Mouse (Mus musculus) limb, embryonic 11.5 days (tissue): ENCODE results near the gene Ptprg. TPM values are rescaled to one million over a fixed set of nuclear protein-coding genes. Genes with fewer than 3 reads are reported as not detected.
A peak's percentile ranks its signal among the peaks of the same experiment; 100 is the strongest.

Source experiments
- ATAC-seq: fragments of 200-750 bp; cut with Nextera tagmentation; 2 replicates; pipeline ENCODE4 v1.8.0; 2017; ENCODE audit warnings: low read depth; ENCODE audit not compliant: insufficient number of reproducible peaks, low FRiP score, low TSS enrichment
- DNase-seq: peaks from one replicate; pipeline ENCODE4 v3.0.0-alpha.2; 2015; ENCODE audit warnings: low spot score
- H3K27ac ChIP-seq: fragments of 300-500 bp; sonication (generic); replicated peaks from 2 replicates; pipeline ENCODE4 v1.5.1; 2014; ENCODE audit warnings: low read depth, mild to moderate bottlenecking, low read length
- H3K27me3 ChIP-seq: fragments of 300-500 bp; sonication (generic); 2 replicates; pipeline ENCODE4 v1.6.1; 2014; ENCODE audit warnings: mild to moderate bottlenecking, low read length, mixed read lengths; ENCODE audit not compliant: control insufficient read depth, insufficient read depth
- H3K36me3 ChIP-seq: fragments of 300-500 bp; sonication (generic); 2 replicates; pipeline ENCODE4 v1.6.1; 2014; ENCODE audit warnings: mild to moderate bottlenecking, low read length, moderate library complexity, mixed read lengths; ENCODE audit not compliant: control insufficient read depth, insufficient read depth
- H3K4me1 ChIP-seq: fragments of 300-500 bp; sonication (generic); 2 replicates; pipeline ENCODE4 v1.6.1; 2014; ENCODE audit warnings: low read length, mixed read lengths; ENCODE audit not compliant: control insufficient read depth, insufficient read depth
- H3K4me2 ChIP-seq: fragments of 300-500 bp; sonication (generic); 2 replicates; pipeline ENCODE4 v1.6.1; 2014; ENCODE audit warnings: low read depth, mild to moderate bottlenecking, moderate library complexity; ENCODE audit not compliant: severe bottlenecking
- H3K4me3 ChIP-seq: fragments of 300-500 bp; sonication (generic); 2 replicates; pipeline ENCODE4 v1.5.1; 2014; ENCODE audit warnings: low read depth, low read length
- H3K9ac ChIP-seq: fragments of 300-500 bp; sonication (generic); 2 replicates; pipeline ENCODE4 v1.6.1; 2014; ENCODE audit warnings: mild to moderate bottlenecking, low read length
- H3K9me3 ChIP-seq: fragments of 300-500 bp; sonication (generic); 2 replicates; pipeline ENCODE4 v1.6.1; 2016; ENCODE audit warnings: low read length; ENCODE audit not compliant: control insufficient read depth
- WGBS: fragments of 180-500 bp; shearing (Covaris S2); extraction: QIAGEN DNeasy Blood & Tissue Kit; methylation state at CpG from one replicate; pipeline ENCODE4 v1.1.7; 2014; 5-methylcytosine and 5-hydroxymethylcytosine counted together
- polyA plus RNA-seq: library from polyadenylated mRNA; unstranded; fragments of >200 nt; fragmentation: Nextera tagmentation; extraction: Ambion mirVana; gene quantifications from 2 replicates; pipeline ENCODE4 v1.2.1, GENCODE M21; 2014

Gene Ptprg
- polyA plus RNA-seq, 1 experiment from 2014 or later, result 33.8 TPM

DNA sequence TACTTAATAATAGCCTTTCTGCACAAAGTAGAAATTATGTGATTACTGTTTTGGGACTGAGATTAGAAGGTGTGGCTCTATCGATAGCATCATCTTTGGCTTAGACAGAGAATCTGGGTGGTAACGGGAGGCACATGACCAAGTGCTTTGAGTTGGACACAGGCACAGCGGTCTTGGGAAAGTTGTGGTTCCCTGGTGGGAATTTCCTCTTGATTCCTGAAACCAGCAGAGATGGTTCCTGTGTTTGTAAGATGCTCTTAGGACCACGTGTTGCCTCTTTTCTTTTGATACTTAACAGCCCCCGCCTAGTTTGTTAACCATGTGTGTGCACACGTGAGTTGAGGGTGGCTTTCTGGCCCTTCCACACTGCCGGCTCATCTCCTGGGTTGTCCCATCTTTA, 111.7 kb downstream of the Ptprg start:
- Histone ChIP-seq H3K4me1 (peaks cover 19% of the 10 kb centered on the region), H3K36me3 (no peaks in the 10 kb centered on the region), H3K4me3 (no peak overlapping the region), H3K27ac (no peak overlapping the region), H3K27me3 (no peaks in the 10 kb centered on the region), H3K9ac (no peak overlapping the region), H3K9me3 (no peaks in the 10 kb centered on the region), H3K4me2 (no peak overlapping the region)
- WGBS, result 52% methylated on average over 7 of the region's 7 CpGs
- DNase-seq (no peak), ATAC-seq (no peak)

DNA sequence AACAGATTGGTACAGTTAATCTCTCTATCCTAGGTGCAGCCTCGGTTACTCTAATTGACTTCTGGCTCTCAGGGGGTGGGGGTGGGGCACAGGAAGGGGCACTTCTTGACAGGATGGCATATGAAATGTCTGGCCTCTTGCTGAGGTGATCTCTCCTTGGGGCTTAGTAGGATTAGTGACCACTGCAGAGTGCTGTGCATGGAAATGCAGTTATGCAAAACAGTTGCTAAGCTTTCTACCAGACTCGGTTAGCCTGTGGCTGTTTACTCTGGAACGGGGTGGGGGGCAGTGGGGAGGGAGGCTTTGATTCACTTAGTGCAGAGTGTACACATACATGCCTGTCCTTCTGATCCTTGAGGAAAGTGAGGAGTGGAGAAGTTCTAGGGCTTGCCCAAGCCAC, 114.4 kb downstream of the Ptprg start:
- no peaks in the 10 kb centered on the region for H3K9me3 ChIP-seq
- H3K36me3 ChIP-seq, result no peaks in the 10 kb centered on the region
- no peak overlapping the region for H3K9ac ChIP-seq
- H3K27ac ChIP-seq, result no peak overlapping the region
- H3K4me3 ChIP-seq, result no peak overlapping the region
- 10% methylated on average over 3 of the region's 3 CpGs for WGBS
- DNase-seq (no peak), ATAC-seq (no peak)
- no peaks in the 10 kb centered on the region for H3K27me3 ChIP-seq
- no peak overlapping the region for H3K4me2 ChIP-seq
- peaks cover 23% of the 10 kb centered on the region for H3K4me1 ChIP-seq

DNA sequence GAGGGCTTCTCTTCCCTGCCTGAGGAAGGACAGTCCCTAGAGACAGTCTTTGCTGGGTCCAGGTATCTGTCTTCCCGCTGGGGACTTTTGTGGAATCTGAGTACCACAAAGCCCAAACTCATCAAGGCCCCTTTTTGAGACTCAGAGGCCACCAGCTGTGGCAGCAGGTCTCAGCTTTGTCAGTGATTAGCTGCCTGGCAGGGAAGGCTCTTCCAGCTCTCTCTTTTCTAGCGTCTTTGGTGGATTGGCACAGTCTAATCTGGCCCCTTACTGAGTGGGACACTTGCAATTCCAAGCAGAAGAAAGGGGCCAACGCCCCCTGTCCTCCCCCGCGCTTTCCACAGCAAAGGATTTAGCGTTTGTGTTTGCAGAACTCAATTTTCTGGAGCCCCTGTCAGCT, 117.5 kb downstream of the Ptprg start:
- Histone ChIP-seq H3K4me1 (peaks cover 11% of the 10 kb centered on the region), H3K27ac (no peak overlapping the region), H3K4me2 (no peak overlapping the region), H3K9ac (no peak overlapping the region), H3K9me3 (no peaks in the 10 kb centered on the region), H3K27me3 (no peaks in the 10 kb centered on the region), H3K36me3 (no peaks in the 10 kb centered on the region), H3K4me3 (no peak overlapping the region)
- DNase-seq (no peak), ATAC-seq (no peak)
- WGBS, result 18% methylated on average over 6 of the region's 6 CpGs

DNA sequence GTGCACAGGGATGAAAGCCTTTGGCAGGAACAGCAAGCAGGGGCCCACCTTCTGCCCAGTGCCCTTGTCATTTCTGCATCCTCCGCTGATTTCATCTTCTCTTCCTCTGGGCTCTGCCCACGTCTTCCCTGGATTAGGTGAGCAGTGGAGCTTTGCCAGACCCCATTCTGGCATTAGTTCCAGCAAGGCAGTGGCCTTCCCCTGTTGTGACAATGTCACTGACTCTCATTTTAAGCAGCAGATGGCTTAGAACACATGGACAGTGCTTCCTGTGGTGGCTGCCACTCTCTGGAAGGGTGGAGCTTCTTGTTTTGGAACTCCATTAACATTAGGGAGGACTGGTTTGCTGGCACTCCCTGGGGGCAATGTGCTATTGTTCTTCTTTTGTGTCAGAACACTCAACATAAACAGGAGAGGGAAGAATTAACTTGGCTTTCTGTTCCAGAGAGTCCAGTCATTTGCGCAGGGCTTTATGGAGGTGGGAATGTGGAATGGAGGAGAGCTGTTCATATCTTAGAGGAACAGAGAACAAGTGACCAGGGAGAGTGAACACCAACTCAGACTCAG, 119.7 kb downstream of the Ptprg start:
- no peak overlapping the region for H3K27ac ChIP-seq
- 92% methylated on average over 3 of the region's 3 CpGs for WGBS
- peaks cover 4% of the 10 kb centered on the region for H3K4me1 ChIP-seq

GRCm38 (mm10) chr14:11678201-11678600, 124.9 kb downstream of the Ptprg start:
- no peaks in the 10 kb centered on the region for H3K27me3 ChIP-seq
- 85% methylated on average over 4 of the region's 4 CpGs for WGBS
- ATAC-seq, result no peak

More for the DNA sequence above, 119.7 kb downstream of the Ptprg start:
- H3K4me2 ChIP-seq, result no peak overlapping the region
- H3K27me3 ChIP-seq, result no peaks in the 10 kb centered on the region
- DNase-seq (no peak), ATAC-seq (no peak)
- no peaks in the 10 kb centered on the region for H3K9me3 ChIP-seq
- H3K36me3 ChIP-seq, result no peaks in the 10 kb centered on the region
- H3K9ac ChIP-seq, result no peak overlapping the region
- H3K4me3 ChIP-seq, result no peak overlapping the region

GRCm38 (mm10) chr14:11679741-11680140, 126.4 kb downstream of the Ptprg start:
- no peaks in the 10 kb centered on the region for H3K27me3 ChIP-seq
- no peaks in the 10 kb centered on the region for H3K36me3 ChIP-seq
- no peak for ATAC-seq
- no peak for DNase-seq
- WGBS, result 48% methylated on average over 3 of the region's 3 CpGs
- no peaks in the 10 kb centered on the region for H3K9me3 ChIP-seq
- H3K9ac ChIP-seq, result no peak overlapping the region
- H3K4me2 ChIP-seq, result no peak overlapping the region
- no peak overlapping the region for H3K4me3 ChIP-seq
- no peak overlapping the region for H3K27ac ChIP-seq
- H3K4me1 ChIP-seq, result peaks cover 25% of the 10 kb centered on the region

More at GRCm38 (mm10) chr14:11678201-11678600, 124.9 kb downstream of the Ptprg start:
- DNase-seq, result no peak
- no peak overlapping the region for H3K9ac ChIP-seq
- no peak overlapping the region for H3K4me3 ChIP-seq
- no peaks in the 10 kb centered on the region for H3K9me3 ChIP-seq
- H3K27ac ChIP-seq, result no peak overlapping the region
- peaks cover 14% of the 10 kb centered on the region for H3K4me1 ChIP-seq
- H3K4me2 ChIP-seq, result no peak overlapping the region
- H3K36me3 ChIP-seq, result no peaks in the 10 kb centered on the region

GRCm38 (mm10) chr14:11680621-11681020, 127.3 kb downstream of the Ptprg start:
- no peaks in the 10 kb centered on the region for H3K9me3 ChIP-seq
- DNase-seq (no peak), ATAC-seq (no peak)
- WGBS, result 89% methylated on average over 2 of the region's 2 CpGs
- no peaks in the 10 kb centered on the region for H3K27me3 ChIP-seq
- no peak overlapping the region for H3K27ac ChIP-seq
- H3K9ac ChIP-seq, result no peak overlapping the region
- H3K36me3 ChIP-seq, result no peaks in the 10 kb centered on the region
- H3K4me3 ChIP-seq, result no peak overlapping the region
- no peak overlapping the region for H3K4me2 ChIP-seq
- peaks cover 25% of the 10 kb centered on the region for H3K4me1 ChIP-seq

DNA sequence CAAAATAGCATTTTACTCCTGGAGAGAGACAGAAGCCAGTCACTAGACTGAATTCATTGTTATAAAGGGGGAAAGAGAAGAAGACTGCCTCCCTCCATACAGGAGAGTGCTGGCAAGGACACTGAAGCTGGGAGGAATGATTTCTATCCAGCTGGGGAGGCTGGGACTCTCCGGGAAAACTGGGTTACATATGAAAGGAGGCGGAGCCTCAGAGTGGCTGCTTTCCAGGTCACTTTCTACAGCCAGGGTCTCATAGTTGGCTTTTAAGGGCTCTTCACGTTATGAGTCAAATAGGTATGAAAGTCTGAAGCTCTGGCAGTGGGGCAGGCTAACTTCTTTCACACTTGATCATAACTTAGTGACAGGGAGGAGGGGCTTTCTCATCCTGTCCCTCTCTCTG, 129.1 kb downstream of the Ptprg start:
- H3K9me3 ChIP-seq, result no peaks in the 10 kb centered on the region
- DNase-seq, result no peak
- no peak for ATAC-seq
- H3K9ac ChIP-seq, result no peak overlapping the region
- peaks cover 25% of the 10 kb centered on the region for H3K4me1 ChIP-seq
- no peak overlapping the region for H3K4me2 ChIP-seq
- no peaks in the 10 kb centered on the region for H3K36me3 ChIP-seq
- 15% methylated on average over 3 of the region's 3 CpGs for WGBS
- H3K4me3 ChIP-seq, result no peak overlapping the region
- H3K27ac ChIP-seq, result 0 out of 2 replicates have a peak overlapping the region, but pooled peaks have one; percentile 52
- no peaks in the 10 kb centered on the region for H3K27me3 ChIP-seq
